Mouse (Mus musculus) ES-Bruce4 (cell line): ENCODE data around the gene Stox2.

Experiments
- CTCF ChIP-seq: IDR thresholded peaks from one replicate; pipeline ENCODE4 v1.8.1; 2011; ENCODE audit warnings: low read depth, low read length
- EP300 ChIP-seq: IDR thresholded peaks from 2 replicates; pipeline ENCODE4 v1.6.1; 2011; ENCODE audit warnings: low read depth, low read length; ENCODE audit not compliant: insufficient read depth
- POLR2A ChIP-seq: IDR thresholded peaks from one replicate; pipeline ENCODE4 v1.8.1; 2011; ENCODE audit warnings: low read length; ENCODE audit not compliant: insufficient read depth

DNA sequence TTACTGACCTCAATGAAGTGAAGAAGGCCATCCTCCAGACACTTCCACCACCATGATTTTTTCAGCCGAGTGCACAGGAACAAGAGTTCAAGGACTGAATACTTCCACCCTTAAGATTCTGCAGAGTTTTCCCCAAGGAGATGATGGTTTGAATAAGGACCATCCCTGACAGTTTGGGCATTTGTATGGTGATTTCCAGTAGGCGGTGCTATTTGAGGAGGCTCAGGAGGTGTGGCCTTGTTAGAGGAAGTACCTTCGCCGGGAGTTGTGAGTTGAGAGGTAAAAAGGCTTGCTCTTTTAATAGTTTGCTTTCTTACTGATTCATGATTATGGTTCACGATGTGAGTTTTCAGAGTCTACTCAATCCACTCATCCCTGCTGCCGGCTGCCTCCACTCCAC is 138.0 kb downstream of the Stox2 start:
- TF ChIP-seq CTCF, result no peak
- TF ChIP-seq EP300, result no peak
- no peak for TF ChIP-seq POLR2A
